Comparison of ENCODE assay signal across 19 mouse cellular contexts in genomic region chr14:46202818-46203217, GRCm38 (mm10).
DNase-seq lines count a peak whose midpoint lies in the region; ATAC-seq and TF ChIP-seq lines count a peak whose summit lies in the region.
"Had no signal": no experiment of that assay in that cellular context is flagged by ENCODE, and none has a peak within 500 bp of the region (broad histone marks: within the 10 kb centered on the region; RNA-seq: fewer than 3 reads in every experiment).

No protein-coding gene starts in this region.

- H3K27me3 ChIP-seq in kidney, embryonic 16.5 days (ENCODE audit: insufficient read depth, low read length), result no peaks in the 10 kb centered on the region
- H3K27me3 ChIP-seq in liver, postnatal 0 days (ENCODE audit: insufficient read depth, low read length), result no peaks in the 10 kb centered on the region
- no peaks in the 10 kb centered on the region for H3K27me3 ChIP-seq in liver, embryonic 11.5 days (replicated peaks; ENCODE audit: control insufficient read depth, insufficient read depth, low read length)
- H3K27me3 ChIP-seq: hindbrain, embryonic 13.5 days; limb, embryonic 13.5 days had no signal

- 55% methylated on average over 4 of the region's 4 CpGs for WGBS in kidney, embryonic 16.5 days
- WGBS in liver, postnatal 0 days (ENCODE audit: insufficient replicate concordance), result 60% methylated on average over 4 of the region's 4 CpGs
- WGBS in liver, embryonic 11.5 days, result 80% methylated on average over 4 of the region's 4 CpGs

- no peak overlapping the region for H3K9ac ChIP-seq in kidney, embryonic 16.5 days (replicated peaks; ENCODE audit: low read length)
- H3K9ac ChIP-seq in liver, postnatal 0 days (replicated peaks), result no peak overlapping the region
- no peak overlapping the region for H3K9ac ChIP-seq in liver, embryonic 11.5 days (ENCODE audit: low read depth, low read length)
- H3K9ac ChIP-seq: forebrain, postnatal 0 days; hindbrain, embryonic 13.5 days; limb, embryonic 13.5 days had no signal

- no peaks in the 10 kb centered on the region for H3K36me3 ChIP-seq in kidney, embryonic 16.5 days (ENCODE audit: insufficient read depth, low read length)
- no peaks in the 10 kb centered on the region for H3K36me3 ChIP-seq in liver, postnatal 0 days (replicated peaks; ENCODE audit: insufficient read depth, low read length)
- no peaks in the 10 kb centered on the region for H3K36me3 ChIP-seq in liver, embryonic 11.5 days (ENCODE audit: control insufficient read depth, insufficient read depth, low read length)
- H3K36me3 ChIP-seq: forebrain, embryonic 10.5 days; hindbrain, embryonic 13.5 days; limb, embryonic 13.5 days had no signal

- no peak for ATAC-seq in kidney, embryonic 16.5 days (ENCODE audit: low FRiP score, low TSS enrichment)
- no peak for ATAC-seq in liver, postnatal 0 days
- ATAC-seq in liver, embryonic 11.5 days (replicated peaks; ENCODE audit: low FRiP score), result no peak
- ATAC-seq: forebrain, postnatal 0 days had no signal

- DNase-seq in adrenal gland, postnatal 10 days, result peak; percentile 23
- no peak for DNase-seq in adrenal gland, adult 8-10 months
- peak; percentile 68 for DNase-seq in kidney, adult 11 months
- DNase-seq in liver, postnatal 0 days, result peak; percentile 62
- no peak for DNase-seq in liver, embryonic 11.5 days (ENCODE audit: low spot score)
- DNase-seq in embryo, embryonic 9.5 days (ENCODE audit: extremely low spot score), result no peak
- no peak for DNase-seq in lung, postnatal 25 days (ENCODE audit: low spot score)
- DNase-seq: cerebellum, adult 11-12 months; cerebellum, postnatal 10 days; forebrain, postnatal 0 days; gastrocnemius, postnatal 25 days; lung, adult 18-20 months; lung, postnatal 10 days; thymus, postnatal 14 days had no signal

- no peak overlapping the region for H3K27ac ChIP-seq in kidney, embryonic 16.5 days (ENCODE audit: low read length)
- H3K27ac ChIP-seq in liver, postnatal 0 days (ENCODE audit: low read depth), result no peak overlapping the region
- H3K27ac ChIP-seq in liver, embryonic 11.5 days (ENCODE audit: low read depth, low read length), result no peak overlapping the region
- H3K27ac ChIP-seq: forebrain, embryonic 10.5 days; hindbrain, embryonic 13.5 days; limb, embryonic 13.5 days had no signal

- H3K4me1 ChIP-seq in kidney, embryonic 16.5 days (ENCODE audit: insufficient read depth, low read length), result no peaks in the 10 kb centered on the region
- no peaks in the 10 kb centered on the region for H3K4me1 ChIP-seq in liver, postnatal 0 days (ENCODE audit: insufficient read depth)
- H3K4me1 ChIP-seq in liver, embryonic 11.5 days (replicated peaks; ENCODE audit: control insufficient read depth, insufficient read depth, low read length), result no peaks in the 10 kb centered on the region
- H3K4me1 ChIP-seq: forebrain, embryonic 10.5 days; hindbrain, embryonic 13.5 days; limb, embryonic 13.5 days had no signal

- no peak for TF ChIP-seq CTCF in liver, postnatal 0 days (IDR thresholded peaks at IDR 0.05; ENCODE audit: low read depth)

- H3K4me2 ChIP-seq in kidney, embryonic 16.5 days (replicated peaks; ENCODE audit: low read depth, low read length), result no peak overlapping the region
- H3K4me2 ChIP-seq in liver, postnatal 0 days (ENCODE audit: low read depth, low read length), result no peak overlapping the region
- H3K4me2 ChIP-seq in liver, embryonic 11.5 days, result no peak overlapping the region
- H3K4me2 ChIP-seq: hindbrain, embryonic 13.5 days; limb, embryonic 13.5 days; midbrain, embryonic 11.5 days had no signal

- H3K9me3 ChIP-seq in kidney, embryonic 16.5 days (ENCODE audit: low read length), result peaks cover 2% of the 10 kb centered on the region; the same call in 1 of the 2 replicates
- peaks cover 3% of the 10 kb centered on the region; the same call in 1 of the 2 replicates for H3K9me3 ChIP-seq in liver, postnatal 0 days (ENCODE audit: low read length)
- H3K9me3 ChIP-seq in liver, embryonic 11.5 days (ENCODE audit: control insufficient read depth, low read length), result no peaks in the 10 kb centered on the region
- H3K9me3 ChIP-seq: forebrain, embryonic 10.5 days; hindbrain, embryonic 13.5 days had no signal

- no peak for TF ChIP-seq EP300 in liver, postnatal 0 days (IDR thresholded peaks at IDR 0.05; ENCODE audit: low read depth)

- no peak overlapping the region for H3K4me3 ChIP-seq in kidney, embryonic 16.5 days (ENCODE audit: low read length)
- H3K4me3 ChIP-seq in liver, postnatal 0 days (ENCODE audit: low read depth, low read length), result no peak overlapping the region
- no peak overlapping the region for H3K4me3 ChIP-seq in liver, embryonic 11.5 days (ENCODE audit: low read depth, low read length)
- H3K4me3 ChIP-seq: forebrain, embryonic 10.5 days; hindbrain, embryonic 13.5 days; limb, embryonic 13.5 days had no signal

Comparison
In these comparisons a context has a peak if more than half of its experiments do, and no peak if none do; other contexts are left out.
1. DNase-seq: peak in adrenal gland, postnatal 10 days (single experiment), kidney, adult 11 months (single experiment) and liver, postnatal 0 days (single experiment); none in adrenal gland, adult 8-10 months (single experiment), liver, embryonic 11.5 days (single experiment), embryo, embryonic 9.5 days (single experiment) and lung, postnatal 25 days (single experiment).